Mouse (Mus musculus) adrenal gland, adult 8-10 months (tissue): ENCODE results near the gene Ifna1. TPM values are rescaled to one million over a fixed set of nuclear protein-coding genes. Genes with fewer than 3 reads are reported as not detected.
A peak's percentile ranks its signal among the peaks of the same experiment; 100 is the strongest.
"Not testable (repeated sequence)": the region's sequence is repeated elsewhere in the genome, so short reads cannot be mapped to it uniquely, and the experiment has no call there.

Source experiments
- DNase-seq: peaks from one replicate; pipeline ENCODE4 v3.0.0; 2022
- total RNA-seq, 4 experiments: library from RNA; stranded (reverse); gene quantifications; 2 replicates each; pipeline ENCODE4 v1.2.4; 2022

Gene Ifna1
- total RNA-seq = not detected

DNA sequence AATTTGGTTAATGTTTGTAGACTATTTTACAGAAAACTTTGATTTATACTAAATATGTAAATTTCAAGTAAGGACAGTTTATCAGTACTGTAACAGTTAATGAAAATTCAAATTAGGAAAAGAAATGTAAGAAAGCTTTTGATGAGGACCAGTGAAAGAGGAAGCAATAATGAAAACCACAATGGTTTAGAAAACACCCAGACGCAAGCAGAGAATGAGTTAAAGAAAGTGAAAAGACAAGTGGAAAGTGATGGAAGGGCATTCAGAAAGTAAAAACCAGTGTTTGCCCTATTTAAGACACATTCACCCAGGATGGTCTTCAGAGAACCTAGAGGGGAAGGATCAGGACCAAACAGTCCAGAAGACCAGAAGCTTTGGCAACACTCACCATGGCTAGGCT lies at the start of gene Ifna1:
Gene Ifna1, plus strand, starts transcription at position 390 of the 400 bp plus-strand sequence.
- no peak for DNase-seq

- DNase-seq = not testable (repeated sequence)
Observed at GRCm38 (mm10) chr4:88802954-88803353, 46.9 kb upstream of the Ifna1 start, which contains the start of gene Gm13287. Gm13287 (plus strand) TSS chr4:88803254.

- DNase-seq = not testable (repeated sequence)
Observed at GRCm38 (mm10) chr4:88805231-88805630, 44.7 kb upstream of the Ifna1 start, which contains the start of gene Gm13288. Gm13288 (plus strand) TSS chr4:88805531.

GRCm38 (mm10) chr4:88805761-88806160 lies 44.1 kb upstream of the Ifna1 start:
- DNase-seq = peak; percentile 21

DNA sequence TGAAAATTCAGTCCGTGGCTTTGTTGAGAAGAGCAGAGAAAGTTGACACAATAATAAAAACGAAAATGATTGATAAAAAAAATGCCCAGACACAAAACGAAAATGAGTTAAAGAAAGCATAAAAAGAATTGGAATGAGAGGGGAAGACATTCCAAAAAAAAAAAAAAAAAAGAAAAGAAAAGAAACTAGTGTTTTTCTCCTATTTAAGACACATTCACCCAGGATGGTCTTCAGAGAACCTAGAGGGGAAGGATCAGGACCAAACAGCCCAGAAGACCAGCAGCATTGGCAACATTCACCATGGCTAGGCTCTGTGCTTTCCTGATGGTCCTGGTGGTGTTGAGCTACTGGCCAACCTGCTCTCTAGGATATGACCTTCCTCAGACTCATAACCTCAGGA lies 34.0 kb upstream of the Ifna1 start, which contains the start of gene Ifna7:
Gene Ifna7, plus strand, starts transcription at position 301 of the 400 bp plus-strand sequence.
- no peak for DNase-seq

- no peak for DNase-seq
Observed at GRCm38 (mm10) chr4:88819659-88820058, 30.2 kb upstream of the Ifna1 start, which contains the start of gene Ifna11. Ifna11 (plus strand) TSS chr4:88819959.

- DNase-seq = no peak
Observed at GRCm38 (mm10) chr4:88822995-88823394, 26.9 kb upstream of the Ifna1 start.

- not testable (repeated sequence) for DNase-seq
Observed at GRCm38 (mm10) chr4:88827116-88827515, 22.8 kb upstream of the Ifna1 start, which contains the start of gene Ifna6. Ifna6 (plus strand) TSS chr4:88827416.

DNA sequence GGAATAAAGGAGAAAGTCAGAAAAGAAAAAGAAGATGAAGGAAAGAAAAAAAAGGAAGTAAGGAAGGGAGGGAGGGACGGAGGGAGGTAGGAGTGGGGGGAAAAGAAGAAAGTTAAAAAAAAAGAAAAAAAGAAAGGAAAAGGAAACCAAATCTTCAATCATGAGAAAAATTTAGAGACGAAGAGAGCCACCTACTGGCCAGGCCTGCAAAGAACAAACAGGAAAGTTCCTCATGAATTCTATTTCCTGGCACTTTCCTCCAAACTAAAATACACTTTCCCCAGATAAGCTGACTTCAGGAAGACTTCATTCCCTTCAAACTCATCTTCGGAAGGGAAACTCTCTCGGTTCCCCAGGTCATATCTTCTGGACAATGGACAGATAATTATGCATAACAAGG lies 19.4 kb upstream of the Ifna1 start:
- no peak for DNase-seq

DNA sequence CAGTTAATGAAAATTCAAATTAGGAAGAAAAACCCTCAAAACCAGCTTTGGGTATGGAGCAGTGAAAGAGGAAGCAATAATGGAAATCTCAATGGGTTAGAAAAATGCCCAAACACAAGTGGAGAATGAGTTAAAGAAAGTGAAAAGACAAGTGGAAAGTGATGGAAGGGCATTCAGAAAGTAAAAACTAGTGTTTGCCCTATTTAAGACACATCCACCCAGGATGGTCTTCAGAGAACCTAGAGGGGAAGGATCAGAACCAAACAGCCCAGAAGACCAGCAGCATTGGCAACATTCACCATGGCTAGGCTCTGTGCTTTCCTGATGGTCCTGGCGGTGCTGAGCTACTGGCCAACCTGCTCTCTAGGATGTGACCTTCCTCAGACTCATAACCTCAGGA lies 14.7 kb upstream of the Ifna1 start, which contains the start of gene Ifna5:
Gene Ifna5, plus strand, starts transcription at position 301 of the 400 bp plus-strand sequence.
- not testable (repeated sequence) for DNase-seq

DNA sequence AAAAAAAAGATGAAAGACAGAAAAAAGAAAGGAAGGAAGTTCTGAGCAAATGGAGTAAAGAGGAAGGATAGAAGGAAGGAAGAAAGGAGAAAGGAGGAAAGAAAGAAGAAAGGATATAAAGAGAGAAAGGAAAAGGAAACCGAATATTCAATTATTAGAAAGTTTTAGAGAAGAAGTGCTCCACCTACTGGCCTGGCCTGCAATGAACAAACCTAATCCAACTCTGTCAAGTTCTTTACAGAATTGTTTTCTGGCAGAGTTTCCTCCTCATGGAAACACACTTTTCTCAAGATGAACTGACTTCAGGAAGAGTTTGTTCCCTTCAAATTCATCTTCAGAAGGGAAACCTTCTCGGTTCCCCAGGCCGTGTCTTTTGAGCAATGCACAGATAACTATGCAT lies 11.1 kb upstream of the Ifna1 start:
- no peak for DNase-seq

DNA sequence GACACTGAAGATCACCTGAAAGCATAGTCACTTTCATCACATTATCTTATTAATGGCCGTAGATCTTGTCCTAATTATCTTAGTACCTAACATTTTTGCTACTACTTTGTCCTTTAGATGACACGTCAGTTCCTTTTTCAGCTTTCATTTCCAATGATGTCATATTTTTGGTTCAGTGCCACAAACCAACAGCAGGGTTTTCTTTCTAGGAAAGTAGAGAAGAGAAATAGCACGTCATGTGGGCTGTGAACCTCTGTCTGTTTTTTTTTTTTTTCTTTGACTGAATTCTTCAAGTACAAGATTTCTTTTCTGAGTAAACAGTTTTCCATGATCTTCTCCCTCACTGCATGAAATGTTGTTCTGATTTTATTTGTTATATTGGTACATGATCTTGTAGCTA lies 9.8 kb upstream of the Ifna1 start:
- no peak for DNase-seq

DNA sequence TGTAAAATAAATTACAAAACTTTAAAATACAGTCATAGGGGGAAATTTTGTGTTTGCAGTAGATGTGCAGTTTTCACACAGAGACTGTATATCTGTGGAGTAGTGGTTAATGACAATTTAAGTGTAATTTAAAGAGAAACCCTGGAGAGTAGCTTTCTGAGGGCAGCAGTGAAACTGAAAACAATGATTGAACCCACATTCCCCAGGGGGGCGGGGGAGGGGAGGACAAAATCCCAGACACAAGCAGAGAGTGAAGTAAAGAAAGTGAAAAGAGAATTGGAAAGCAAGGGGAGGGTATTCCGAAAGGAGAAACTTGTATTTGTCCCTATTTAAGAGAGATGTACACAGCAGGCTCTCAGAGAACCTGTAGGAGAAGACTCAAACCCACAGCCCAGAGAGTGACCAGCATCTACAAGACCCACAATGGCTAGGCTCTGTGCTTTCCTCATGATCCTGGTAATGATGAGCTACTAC lies 8.4 kb upstream of the Ifna1 start, which contains the start of gene Ifna4:
Gene Ifna4, plus strand, starts transcription at position 424 of the 474 bp plus-strand sequence.
- DNase-seq = no peak

GRCm38 (mm10) chr4:88845334-88845733 lies 4.6 kb upstream of the Ifna1 start:
- no peak for DNase-seq

GRCm38 (mm10) chr4:88851026-88851763 lies 1.3 kb downstream of the Ifna1 start:
- no peak for DNase-seq

DNA sequence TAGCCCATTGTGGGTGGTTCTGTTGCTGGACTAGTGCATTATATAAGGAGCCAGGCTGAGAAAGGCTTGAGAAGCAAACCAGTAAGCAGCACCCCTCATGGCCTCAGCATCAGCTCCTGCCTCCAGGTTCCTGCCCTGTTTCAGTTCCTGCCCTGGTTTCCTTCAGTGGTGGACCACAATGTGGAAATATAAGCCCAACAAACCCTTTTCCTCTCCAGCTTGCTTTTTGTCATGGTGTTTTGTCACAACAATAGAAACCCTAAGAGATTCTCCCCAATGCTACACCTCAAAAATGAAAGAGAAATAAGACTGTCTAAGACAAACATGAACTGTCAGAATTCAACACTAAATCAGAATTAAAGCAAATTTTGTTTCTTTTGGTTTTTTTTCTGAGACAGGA lies 9.3 kb downstream of the Ifna1 start:
- DNase-seq = no peak

GRCm38 (mm10) chr4:88863309-88863708 lies 13.4 kb downstream of the Ifna1 start:
- DNase-seq = no peak

GRCm38 (mm10) chr4:88864599-88864998 lies 14.7 kb downstream of the Ifna1 start:
- DNase-seq = no peak

GRCm38 (mm10) chr4:88865011-88865569 lies 15.2 kb downstream of the Ifna1 start:
- no peak for DNase-seq

- peak; percentile 47 for DNase-seq
Observed at GRCm38 (mm10) chr4:88867366-88867925, 17.6 kb downstream of the Ifna1 start.

DNA sequence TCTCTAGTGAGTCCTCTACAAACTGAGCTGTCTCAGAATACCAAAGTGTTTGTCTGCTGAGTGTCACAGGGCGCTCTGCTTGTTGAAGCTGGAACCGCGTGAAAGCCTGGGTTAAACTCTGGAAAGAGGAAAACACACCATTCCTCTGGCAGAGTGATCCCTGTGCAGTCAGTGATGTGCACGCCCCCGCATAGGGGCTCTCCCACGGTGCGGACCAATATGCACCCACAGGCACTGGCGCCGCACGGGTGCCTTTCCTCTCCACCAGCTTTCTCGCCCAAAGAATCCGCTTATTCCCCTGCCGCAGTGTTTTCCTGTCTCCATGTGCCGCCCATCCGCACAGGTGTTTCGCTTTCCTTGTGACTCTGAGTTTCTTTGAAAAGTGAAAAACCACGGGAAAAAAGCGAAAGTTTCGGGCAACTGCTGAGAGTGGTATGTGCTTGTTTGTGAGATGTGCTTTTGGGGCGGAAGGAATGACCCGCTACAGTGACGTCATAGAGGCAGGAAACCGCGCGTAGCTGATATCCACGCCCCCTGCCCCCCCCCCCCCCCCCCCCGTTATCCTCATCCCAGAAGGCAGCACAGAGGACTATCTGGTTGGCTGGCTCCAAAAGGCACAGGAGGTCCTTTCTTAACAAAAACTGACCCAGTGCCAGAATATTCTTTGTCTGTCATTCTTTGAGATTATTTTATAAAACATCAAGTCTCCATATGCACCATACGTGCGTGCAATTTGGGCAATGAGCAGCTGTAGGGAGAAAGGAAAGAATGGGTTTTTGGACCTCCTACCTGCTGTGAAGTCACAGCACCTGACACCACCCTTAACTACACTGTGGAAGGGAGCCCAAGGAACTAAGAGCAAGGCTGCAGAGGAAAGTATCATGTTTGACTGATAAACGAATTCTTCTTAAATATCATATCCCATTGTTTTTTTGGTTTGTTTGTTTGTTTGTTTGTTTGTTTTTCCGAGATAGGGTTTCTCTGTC lies 18.3 kb downstream of the Ifna1 start:
- DNase-seq = peak; percentile 3

DNA sequence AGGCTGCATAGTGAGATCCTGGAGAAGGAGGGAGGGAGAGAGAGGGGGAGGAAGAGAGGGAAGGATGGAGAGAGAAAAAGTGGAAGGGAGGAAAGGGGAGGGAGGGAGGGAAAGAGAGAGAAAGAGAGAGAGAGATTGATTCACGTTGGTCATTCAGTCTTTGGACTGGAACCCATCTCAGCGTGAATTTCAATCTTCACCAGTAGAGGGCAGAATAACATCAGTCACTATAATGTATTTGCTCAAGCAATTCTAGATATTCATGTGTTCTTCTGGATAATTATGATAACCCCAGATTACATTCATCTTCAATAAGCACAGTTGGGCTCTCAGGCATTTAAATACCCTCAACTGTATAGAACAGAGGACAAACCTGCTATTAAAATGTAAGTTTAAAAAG lies 22.8 kb downstream of the Ifna1 start:
- no peak for DNase-seq
